Mouse (Mus musculus) bone marrow macrophage, adult 2 months (primary cell): ENCODE measurements at regions not wholly inside any gene's neighbourhood (a gene's known extent, or its start where the extent isn't known, plus 50 kb on each side); places are given as distances from the start of the nearest gene placed in this dataset.

Source experiments
- CTCF ChIP-seq: IDR thresholded peaks from 2 replicates; pipeline ENCODE4 v1.5.1; 2012; ENCODE audit warnings: low read depth, mild to moderate bottlenecking, low read length, moderate library complexity
- POLR2A ChIP-seq: IDR thresholded peaks from 2 replicates; pipeline ENCODE4 v1.6.1; 2012; ENCODE audit warnings: mild to moderate bottlenecking, low read depth, low read length, borderline replicate concordance

- TF ChIP-seq CTCF: no peak
- TF ChIP-seq POLR2A: no peak
Measured at GRCm38 (mm10) chr9:61670986-61671385, 243.4 kb downstream of the Rplp1 start.
